Mouse (Mus musculus): ENCODE measurements around the gene Coq2. TPM values are rescaled to one million over a fixed set of nuclear protein-coding genes. Genes with fewer than 3 reads are reported as not detected.

Gene Coq2
- 59.7 and 61.8 TPM in 2 replicates for polyA plus RNA-seq (2014; fragmentation: Nextera tagmentation; extraction: Ambion mirVana)

DNA sequence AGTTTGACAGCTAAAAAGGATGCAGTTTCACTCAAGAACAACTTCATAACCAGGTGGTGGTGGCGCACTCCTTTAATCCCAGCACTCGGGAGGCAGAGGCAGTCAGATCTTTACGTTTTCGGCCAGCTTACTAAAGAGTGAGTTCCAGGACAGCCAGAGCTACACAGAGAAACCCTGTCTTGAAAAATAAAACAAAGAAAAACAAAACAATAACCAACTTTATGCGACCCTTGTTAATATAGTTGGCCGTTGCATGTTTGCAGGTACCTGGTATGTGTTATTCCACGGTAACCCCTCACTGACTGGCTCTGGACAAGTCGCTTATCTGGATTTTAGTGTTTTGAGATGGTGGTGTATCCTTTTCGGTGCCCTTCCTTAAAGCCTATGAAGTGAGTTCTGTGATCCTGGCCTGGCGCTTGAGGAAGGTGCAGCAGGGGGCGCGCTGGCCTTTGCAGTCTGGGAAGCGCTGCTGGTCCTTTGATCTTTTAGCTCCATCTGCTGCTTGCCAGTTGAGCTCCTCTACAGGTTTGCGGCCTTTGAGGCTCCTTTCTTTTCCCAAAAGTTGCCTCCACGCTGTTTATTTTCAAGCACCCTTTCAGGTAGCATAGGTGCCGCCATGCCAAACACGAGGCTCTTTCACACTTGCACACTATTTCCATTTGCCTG lies at the start of gene Coq2:
Gene Coq2 (minus strand): TSS at position 430 of the 666 bp plus-strand sequence.
- 11% methylated on average over 17 of the region's 17 CpGs for WGBS
- DNase-seq (ENCODE audit: low spot score): peak; percentile 93
- H3K36me3 ChIP-seq (ENCODE audit: control insufficient read depth, insufficient read depth, low read length): 0 out of 2 replicates have a peak, but pooled peaks cover 5% of the 10 kb centered on the region
- H3K27me3 ChIP-seq (replicated peaks; ENCODE audit: control insufficient read depth, insufficient read depth, low read length): no peaks in the 10 kb centered on the region
- H3K4me2 ChIP-seq (ENCODE audit: low read depth, low read length): peak within 1 kb of the TSS; percentile 69
- H3K9ac ChIP-seq (ENCODE audit: low read depth, low read length): peak within 1 kb of the TSS; percentile 91
- H3K4me1 ChIP-seq (ENCODE audit: control insufficient read depth, insufficient read depth, low read length): peaks cover 11% of the 10 kb centered on the region
- peak; percentile 42; the same call in 1 of the 2 replicates for ATAC-seq (ENCODE audit: low read depth)
- peak within 1 kb of the TSS; percentile 66 for H3K4me3 ChIP-seq (ENCODE audit: low read depth, low read length)
- H3K9me3 ChIP-seq (ENCODE audit: control insufficient read depth, low read length): no peaks in the 10 kb centered on the region
- H3K27ac ChIP-seq (replicated peaks; ENCODE audit: low read depth, low read length): peak within 1 kb of the TSS; percentile 69

DNA sequence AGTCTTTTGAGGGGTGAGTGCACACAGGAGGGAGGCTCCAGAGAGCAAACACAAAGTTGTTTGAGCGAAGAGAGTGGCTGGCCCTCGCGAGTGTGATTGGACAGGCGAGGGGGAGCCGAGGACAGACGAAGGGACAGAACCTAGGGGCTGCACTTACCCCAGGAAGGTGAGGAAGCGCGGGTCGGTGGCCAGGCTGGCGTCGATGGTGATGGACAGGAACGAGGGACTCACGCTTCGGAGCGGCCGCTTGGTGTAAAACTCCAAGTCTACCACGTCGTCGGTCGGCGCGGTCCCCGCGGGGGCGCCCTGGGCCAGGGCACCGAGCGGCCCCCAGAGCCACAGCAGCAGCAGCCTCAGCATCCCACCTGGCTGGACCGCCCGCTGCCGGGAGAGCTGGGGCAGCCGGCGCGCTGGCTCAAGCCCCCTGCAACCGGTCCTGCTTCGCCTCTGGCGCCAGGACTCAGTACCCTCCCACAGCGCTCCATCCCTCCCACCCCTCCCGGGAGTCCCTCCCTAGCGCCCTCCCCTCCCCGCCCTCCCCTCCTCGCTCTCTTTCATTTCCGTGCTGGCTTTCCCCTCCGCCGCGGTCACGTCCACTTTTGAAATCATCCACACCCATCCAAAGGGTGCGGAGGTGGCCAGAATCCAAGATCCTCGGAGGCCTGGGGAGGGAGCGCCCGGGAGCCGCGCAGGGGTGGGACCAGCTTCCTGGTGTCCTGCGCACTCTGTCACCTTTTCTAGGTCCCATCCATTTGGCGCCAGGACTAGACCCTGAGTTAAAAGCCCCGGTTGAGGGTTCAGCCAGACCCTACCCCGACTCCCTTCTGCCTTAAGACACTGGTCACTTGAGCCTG lies 44.5 kb upstream of the Coq2 start, which contains the start of gene Hpse:
Gene Hpse (minus strand): TSS at position 482 of the 854 bp plus-strand sequence.
- H3K4me1 ChIP-seq (ENCODE audit: control insufficient read depth, insufficient read depth, low read length): no peaks in the 10 kb centered on the region
- H3K9ac ChIP-seq (ENCODE audit: low read depth, low read length): peak within 1 kb of the TSS; percentile 65
- H3K36me3 ChIP-seq (ENCODE audit: control insufficient read depth, insufficient read depth, low read length): no peaks in the 10 kb centered on the region
- WGBS: under 1% methylated on average over 34 of the region's 56 CpGs
- peak within 1 kb of the TSS; percentile 95 for H3K4me2 ChIP-seq (ENCODE audit: low read depth, low read length)
- no peak within 1 kb of the TSS for H3K27ac ChIP-seq (replicated peaks; ENCODE audit: low read depth, low read length)
- ATAC-seq (ENCODE audit: low read depth) (peak; percentile 84), DNase-seq (ENCODE audit: low spot score) (peak; percentile 49)
- peaks cover 7% of the 10 kb centered on the region for H3K27me3 ChIP-seq (replicated peaks; ENCODE audit: control insufficient read depth, insufficient read depth, low read length)
- no peaks in the 10 kb centered on the region; the same call in 1 of the 2 replicates for H3K9me3 ChIP-seq (ENCODE audit: control insufficient read depth, low read length)
- peak within 1 kb of the TSS; percentile 54 for H3K4me3 ChIP-seq (ENCODE audit: low read depth, low read length)

DNA sequence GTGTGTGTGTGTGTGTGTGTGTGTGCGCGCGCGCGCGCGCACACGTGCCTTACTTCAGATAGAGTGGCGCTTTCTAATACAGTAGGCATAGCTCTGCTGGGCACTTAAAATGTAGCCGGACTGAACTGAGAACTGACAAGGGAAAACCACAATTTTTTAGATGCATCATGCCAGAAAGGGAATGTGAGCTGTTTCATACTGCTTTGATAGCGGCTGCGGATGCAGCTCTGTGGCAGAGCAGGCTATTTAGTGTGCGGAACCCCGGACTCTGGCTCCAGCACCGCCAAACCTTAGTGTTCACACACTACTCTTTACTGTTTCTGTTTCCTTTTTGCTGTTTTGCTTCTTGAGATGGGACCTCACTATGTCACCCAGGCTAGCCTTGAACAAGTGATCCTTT lies 41.8 kb upstream of the Coq2 start:
- ATAC-seq (ENCODE audit: low read depth) (no peak), DNase-seq (ENCODE audit: low spot score) (no peak)
- H3K9ac ChIP-seq (ENCODE audit: low read depth, low read length): no peak overlapping the region
- no peaks in the 10 kb centered on the region for H3K4me1 ChIP-seq (ENCODE audit: control insufficient read depth, insufficient read depth, low read length)
- peaks cover 7% of the 10 kb centered on the region for H3K27me3 ChIP-seq (replicated peaks; ENCODE audit: control insufficient read depth, insufficient read depth, low read length)
- H3K27ac ChIP-seq (replicated peaks; ENCODE audit: low read depth, low read length): no peak overlapping the region
- H3K4me2 ChIP-seq (ENCODE audit: low read depth, low read length): no peak overlapping the region
- H3K4me3 ChIP-seq (ENCODE audit: low read depth, low read length): no peak overlapping the region
- H3K9me3 ChIP-seq (ENCODE audit: control insufficient read depth, low read length): no peaks in the 10 kb centered on the region
- 90% methylated on average over 15 of the region's 15 CpGs for WGBS
- H3K36me3 ChIP-seq (ENCODE audit: control insufficient read depth, insufficient read depth, low read length): no peaks in the 10 kb centered on the region

DNA sequence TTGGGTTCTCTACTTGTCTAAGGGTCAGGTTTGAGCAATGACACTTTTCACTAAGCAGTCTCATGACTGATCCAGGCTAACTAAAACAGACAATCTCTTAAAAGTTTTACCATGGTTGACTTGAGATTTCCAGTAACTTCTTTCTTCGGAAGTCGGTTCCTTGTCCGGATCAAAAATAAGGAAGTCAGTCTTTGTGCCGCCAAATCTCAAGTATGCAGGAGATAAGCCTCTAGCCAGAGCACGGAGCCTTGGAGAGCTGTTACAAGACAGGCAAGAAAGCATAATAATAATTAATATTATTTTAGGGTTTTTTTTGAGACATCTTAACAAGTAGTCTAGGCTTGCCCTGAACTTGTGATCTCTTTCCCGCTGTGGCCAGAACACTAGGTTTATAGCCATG lies 36.3 kb upstream of the Coq2 start:
- Histone ChIP-seq H3K4me3 (ENCODE audit: low read depth, low read length) (no peak overlapping the region), H3K36me3 (ENCODE audit: control insufficient read depth, insufficient read depth, low read length) (no peaks in the 10 kb centered on the region), H3K9ac (ENCODE audit: low read depth, low read length) (no peak overlapping the region), H3K4me2 (ENCODE audit: low read depth, low read length) (no peak overlapping the region), H3K27me3 (replicated peaks; ENCODE audit: control insufficient read depth, insufficient read depth, low read length) (no peaks in the 10 kb centered on the region), H3K4me1 (ENCODE audit: control insufficient read depth, insufficient read depth, low read length) (no peaks in the 10 kb centered on the region; the same call in 1 of the 2 replicates), H3K9me3 (ENCODE audit: control insufficient read depth, low read length) (no peaks in the 10 kb centered on the region), H3K27ac (replicated peaks; ENCODE audit: low read depth, low read length) (no peak overlapping the region)
- WGBS: 87% methylated on average over 6 of the region's 6 CpGs
- no peak for ATAC-seq (ENCODE audit: low read depth)
- no peak for DNase-seq (ENCODE audit: low spot score)

DNA sequence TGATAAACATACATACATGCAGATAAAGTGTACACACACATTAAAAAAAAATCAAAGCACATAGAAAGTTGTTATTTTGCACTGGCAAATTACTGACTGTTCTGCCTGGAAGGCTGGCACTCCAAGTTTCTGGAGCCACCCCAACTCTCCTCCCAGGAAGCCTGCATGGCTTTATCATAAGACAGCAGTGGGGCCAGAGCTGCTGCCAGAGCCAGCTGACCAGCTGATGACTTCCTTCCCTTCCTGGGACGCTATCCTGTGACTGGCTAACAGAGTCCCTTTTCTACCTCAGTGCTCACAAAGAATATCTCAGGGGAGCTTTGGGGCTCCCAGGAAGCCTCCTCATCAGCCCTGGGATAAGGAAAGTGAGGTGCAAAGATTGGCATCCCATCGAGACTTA lies 35.1 kb upstream of the Coq2 start:
- H3K9me3 ChIP-seq (ENCODE audit: control insufficient read depth, low read length): no peaks in the 10 kb centered on the region
- DNase-seq (ENCODE audit: low spot score) (no peak), ATAC-seq (ENCODE audit: low read depth) (no peak)
- no peak overlapping the region for H3K4me2 ChIP-seq (ENCODE audit: low read depth, low read length)
- no peak overlapping the region for H3K9ac ChIP-seq (ENCODE audit: low read depth, low read length)
- 27% methylated on average over 2 of the region's 2 CpGs for WGBS
- H3K4me1 ChIP-seq (ENCODE audit: control insufficient read depth, insufficient read depth, low read length): no peaks in the 10 kb centered on the region; the same call in 1 of the 2 replicates
- H3K27me3 ChIP-seq (replicated peaks; ENCODE audit: control insufficient read depth, insufficient read depth, low read length): no peaks in the 10 kb centered on the region
- H3K27ac ChIP-seq (replicated peaks; ENCODE audit: low read depth, low read length): no peak overlapping the region
- no peak overlapping the region for H3K4me3 ChIP-seq (ENCODE audit: low read depth, low read length)
- no peaks in the 10 kb centered on the region for H3K36me3 ChIP-seq (ENCODE audit: control insufficient read depth, insufficient read depth, low read length)

DNA sequence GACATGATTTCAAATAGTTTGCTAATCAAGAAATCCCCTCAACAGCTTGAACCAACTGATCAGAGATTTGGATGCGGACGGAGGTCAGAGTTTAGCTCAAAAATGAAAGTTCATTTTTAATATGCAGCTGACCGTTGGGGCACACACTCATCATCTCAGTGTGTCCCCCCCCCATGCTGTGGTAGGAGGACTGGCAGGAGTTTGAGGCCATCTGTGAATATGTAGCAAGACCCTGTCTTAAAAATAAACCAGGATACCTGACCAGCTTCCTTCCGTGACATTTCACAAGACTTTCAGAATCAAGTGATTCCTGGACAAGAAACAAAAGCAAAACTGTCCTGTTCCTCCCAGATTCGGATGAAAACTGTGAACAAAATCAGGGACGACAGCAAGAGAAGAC lies 34.1 kb upstream of the Coq2 start:
- no peak for ATAC-seq (ENCODE audit: low read depth)
- H3K27ac ChIP-seq (replicated peaks; ENCODE audit: low read depth, low read length): no peak overlapping the region
- no peak overlapping the region for H3K9ac ChIP-seq (ENCODE audit: low read depth, low read length)

DNA sequence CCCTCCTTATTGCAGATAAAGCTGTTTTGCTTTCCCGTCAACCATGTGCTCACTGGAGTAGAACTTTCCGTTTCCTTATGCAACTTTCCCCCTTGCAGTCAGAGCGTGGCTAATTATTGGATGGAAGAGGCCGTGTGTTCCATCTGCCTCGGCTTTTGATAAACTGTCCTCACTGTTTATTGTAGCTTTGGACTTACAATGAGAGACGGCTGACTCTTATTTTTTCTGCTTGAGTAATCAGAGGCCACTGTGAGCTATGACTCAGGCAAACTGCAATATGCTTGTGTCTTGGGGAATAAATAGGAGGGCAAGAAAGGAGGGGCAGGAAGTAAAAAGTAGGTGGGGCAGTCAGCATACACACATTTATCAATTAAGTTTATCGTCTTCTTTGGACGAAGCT lies 31.7 kb upstream of the Coq2 start:
- no peak overlapping the region for H3K4me3 ChIP-seq (ENCODE audit: low read depth, low read length)
- H3K4me1 ChIP-seq (ENCODE audit: control insufficient read depth, insufficient read depth, low read length): no peaks in the 10 kb centered on the region; the same call in 1 of the 2 replicates
- no peak overlapping the region for H3K9ac ChIP-seq (ENCODE audit: low read depth, low read length)
- no peaks in the 10 kb centered on the region for H3K36me3 ChIP-seq (ENCODE audit: control insufficient read depth, insufficient read depth, low read length)
- no peak overlapping the region for H3K27ac ChIP-seq (replicated peaks; ENCODE audit: low read depth, low read length)
- WGBS: 57% methylated on average over 8 of the region's 8 CpGs
- H3K4me2 ChIP-seq (ENCODE audit: low read depth, low read length): no peak overlapping the region
- ATAC-seq (ENCODE audit: low read depth) (no peak), DNase-seq (ENCODE audit: low spot score) (peak; percentile 10)
- H3K27me3 ChIP-seq (replicated peaks; ENCODE audit: control insufficient read depth, insufficient read depth, low read length): no peaks in the 10 kb centered on the region
- H3K9me3 ChIP-seq (ENCODE audit: control insufficient read depth, low read length): no peaks in the 10 kb centered on the region

More for the DNA sequence above, 34.1 kb upstream of the Coq2 start:
- no peak overlapping the region for H3K4me3 ChIP-seq (ENCODE audit: low read depth, low read length)
- H3K4me1 ChIP-seq (ENCODE audit: control insufficient read depth, insufficient read depth, low read length): no peaks in the 10 kb centered on the region; the same call in 1 of the 2 replicates
- H3K9me3 ChIP-seq (ENCODE audit: control insufficient read depth, low read length): no peaks in the 10 kb centered on the region
- WGBS: 90% methylated on average over 6 of the region's 6 CpGs
- H3K4me2 ChIP-seq (ENCODE audit: low read depth, low read length): no peak overlapping the region
- H3K27me3 ChIP-seq (replicated peaks; ENCODE audit: control insufficient read depth, insufficient read depth, low read length): no peaks in the 10 kb centered on the region
- no peaks in the 10 kb centered on the region for H3K36me3 ChIP-seq (ENCODE audit: control insufficient read depth, insufficient read depth, low read length)
- no peak for DNase-seq (ENCODE audit: low spot score)

DNA sequence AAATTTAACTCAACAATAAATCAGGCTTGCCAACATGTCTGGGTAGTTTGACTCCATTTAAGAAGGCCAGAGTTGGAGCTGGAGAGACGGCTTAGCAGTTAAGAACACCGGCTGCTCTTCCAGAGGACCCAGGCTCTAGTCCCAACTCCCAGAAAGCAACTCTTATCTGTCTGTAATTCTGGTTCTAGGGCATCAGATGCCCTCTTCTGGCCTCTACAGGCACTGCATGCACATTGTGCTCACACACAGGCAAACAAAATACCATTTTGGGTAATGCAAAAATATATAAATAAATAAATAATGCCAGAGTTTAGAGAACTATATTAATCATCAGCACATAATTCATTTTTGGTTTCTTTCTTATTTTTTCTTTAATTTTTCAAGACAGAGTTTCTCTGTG lies 29.3 kb upstream of the Coq2 start:
- no peak for DNase-seq (ENCODE audit: low spot score)
- WGBS: 95% methylated on average over 2 of the region's 2 CpGs
- Histone ChIP-seq H3K9ac (ENCODE audit: low read depth, low read length) (no peak overlapping the region), H3K36me3 (ENCODE audit: control insufficient read depth, insufficient read depth, low read length) (no peaks in the 10 kb centered on the region), H3K4me2 (ENCODE audit: low read depth, low read length) (no peak overlapping the region), H3K9me3 (ENCODE audit: control insufficient read depth, low read length) (no peaks in the 10 kb centered on the region), H3K27ac (replicated peaks; ENCODE audit: low read depth, low read length) (no peak overlapping the region), H3K27me3 (replicated peaks; ENCODE audit: control insufficient read depth, insufficient read depth, low read length) (no peaks in the 10 kb centered on the region), H3K4me3 (ENCODE audit: low read depth, low read length) (no peak overlapping the region), H3K4me1 (ENCODE audit: control insufficient read depth, insufficient read depth, low read length) (no peaks in the 10 kb centered on the region)
- no peak for ATAC-seq (ENCODE audit: low read depth)
